Mouse (Mus musculus) cerebellum, postnatal 25 days (tissue): ENCODE measurements around the gene Zfp219.
A peak's percentile ranks its signal among the peaks of the same experiment; 100 is the strongest.

Source experiments
- DNase-seq, 2 experiments: peaks; one replicate each; pipeline ENCODE4 v3.0.0; 2021; ENCODE audit warnings: mixed read lengths in 2 of 2

Zfp219 gene

DNA sequence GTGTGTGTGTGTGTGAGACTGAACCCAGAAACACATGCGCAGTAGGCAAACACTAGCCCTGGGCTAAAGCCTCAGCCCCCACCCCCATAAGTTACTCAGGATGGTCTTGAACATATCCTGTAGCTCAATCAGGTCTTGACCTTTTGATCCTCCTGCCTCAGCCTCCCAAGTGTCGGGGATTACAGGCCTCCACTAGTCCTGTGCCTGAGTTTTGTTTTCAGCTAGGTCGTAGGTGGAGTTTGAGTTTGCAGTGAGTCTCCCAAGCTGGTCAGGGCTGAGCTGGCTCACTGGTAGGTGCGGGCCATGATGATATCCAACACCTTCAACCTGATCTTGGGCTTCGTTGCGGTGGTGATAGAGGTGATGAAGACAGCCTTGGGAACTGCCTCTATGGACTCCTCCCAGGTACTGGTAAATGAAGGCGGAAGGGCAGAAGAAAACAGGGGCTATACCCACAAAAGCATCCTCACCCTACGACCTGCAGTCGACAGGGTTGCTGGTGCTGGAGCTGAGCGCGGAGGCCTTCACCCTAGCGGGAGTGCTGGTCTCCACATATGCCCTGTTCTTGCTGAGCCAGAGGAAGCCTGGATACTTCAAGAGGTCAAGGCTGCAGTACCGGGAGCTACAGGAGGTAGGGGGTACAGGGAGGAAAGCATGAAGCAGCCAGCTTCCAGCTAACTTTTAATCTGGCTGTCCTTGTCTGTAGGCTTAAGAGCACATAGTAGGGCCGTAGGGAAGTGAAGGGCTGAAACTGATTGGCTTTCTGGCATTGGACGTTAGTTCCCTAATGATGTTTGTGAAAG is 2.1 kb downstream of the Zfp219 start:
- peak in 1 of 2 experiments; percentile 44 for DNase-seq

- peak in 1 of 2 experiments; percentile 21 for DNase-seq
Observed at GRCm38 (mm10) chr14:52017662-52018061, 2.9 kb downstream of the Zfp219 start.

DNA sequence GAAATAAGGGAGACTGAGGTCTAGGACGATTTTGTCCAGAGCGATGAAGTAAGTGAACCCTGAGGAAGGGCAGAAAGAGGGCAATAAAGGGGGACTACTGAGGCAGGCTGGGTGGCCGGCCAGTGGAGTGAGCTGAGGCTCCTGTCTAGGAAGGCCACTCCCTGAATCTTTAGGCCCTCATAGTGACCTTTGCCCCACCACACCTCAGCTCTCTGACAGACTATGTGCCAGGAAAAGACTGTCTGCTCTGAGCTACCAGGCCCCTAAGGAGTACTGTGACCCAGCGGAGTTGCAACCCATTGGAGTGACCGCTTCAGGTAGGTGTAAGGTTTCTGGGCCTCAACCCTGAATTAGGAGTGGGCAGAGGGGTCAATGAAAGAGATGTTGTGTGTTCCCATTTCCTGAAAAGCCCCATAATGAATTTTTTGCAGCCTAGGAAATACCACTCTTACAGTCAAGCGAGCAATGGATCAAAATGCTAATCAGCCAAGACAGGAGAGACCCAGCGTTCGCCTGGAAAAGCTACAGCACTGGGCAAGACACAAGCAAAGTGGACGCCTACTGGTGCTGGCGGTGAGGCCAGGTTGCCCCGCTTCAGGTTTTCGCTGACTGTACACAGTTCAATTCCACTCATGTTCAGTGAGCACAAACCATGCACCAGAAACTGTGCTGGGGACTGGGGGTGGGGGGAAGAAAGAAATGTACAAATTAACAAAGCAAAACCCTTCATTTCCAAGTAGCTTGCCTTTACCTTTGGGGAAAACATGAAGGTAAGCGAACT is 3.7 kb downstream of the Zfp219 start:
- DNase-seq, result peak in 1 of 2 experiments; percentile 47

GRCm38 (mm10) chr14:52015445-52016100 is 5.0 kb downstream of the Zfp219 start, which contains the start of gene Tmem253:
Gene Tmem253 (plus strand): TSS chr14:52015658.
- peak in 1 of 2 experiments; percentile 46 for DNase-seq

GRCm38 (mm10) chr14:52014761-52015311 is 5.7 kb downstream of the Zfp219 start:
- DNase-seq, result peak; percentile 73 to 81

GRCm38 (mm10) chr14:52014271-52014760 is 6.2 kb downstream of the Zfp219 start:
- DNase-seq, result peak in 1 of 2 experiments; percentile 67

- peak; percentile 75 to 81 for DNase-seq
Observed at GRCm38 (mm10) chr14:52013771-52014219, 6.7 kb downstream of the Zfp219 start.

GRCm38 (mm10) chr14:52013021-52013610 is 7.4 kb downstream of the Zfp219 start:
- no peak for DNase-seq

DNA sequence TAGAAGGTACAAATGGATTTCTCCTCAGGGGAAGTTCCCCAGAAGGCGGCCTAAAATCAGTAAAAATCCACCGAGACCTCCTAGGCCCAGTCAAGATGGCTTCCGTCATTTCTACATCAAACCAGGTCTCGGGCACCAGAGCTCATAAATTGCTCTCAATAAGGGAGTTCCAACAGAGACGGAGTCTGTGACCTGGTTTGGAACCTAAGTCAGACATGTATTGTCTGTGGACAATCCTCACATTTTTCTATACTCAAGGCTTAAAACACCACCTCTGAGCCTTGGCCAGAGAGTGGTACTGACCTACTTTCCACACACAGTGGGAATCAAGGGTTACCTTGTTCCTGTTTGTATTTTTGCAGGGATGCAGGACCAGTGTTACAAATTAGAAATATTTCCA is 8.0 kb downstream of the Zfp219 start:
- DNase-seq, result peak; percentile 37 to 64

DNA sequence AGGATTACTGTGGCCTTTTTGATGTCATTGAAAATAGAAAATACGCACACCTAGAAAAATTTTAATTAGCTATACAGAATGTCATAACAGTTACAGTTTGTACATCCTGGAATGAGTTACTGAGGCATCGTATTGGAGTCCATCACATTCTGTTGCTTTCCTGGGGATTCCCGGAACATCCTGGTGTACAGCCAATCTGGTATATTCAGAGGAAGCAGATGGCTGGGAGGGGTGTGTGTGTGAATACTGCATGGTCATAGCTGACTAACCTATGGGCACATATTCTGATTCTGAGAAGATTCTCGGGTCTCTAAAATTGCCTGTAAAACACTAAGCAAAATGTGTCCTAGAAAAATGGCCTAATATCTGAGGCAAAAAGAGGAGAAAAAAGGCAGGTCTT is 8.4 kb downstream of the Zfp219 start:
- peak; percentile 85 to 89 for DNase-seq

GRCm38 (mm10) chr14:52011683-52012082 is 8.8 kb downstream of the Zfp219 start:
- DNase-seq, result no peak

- DNase-seq, result peak; percentile 76 to 82
Observed at GRCm38 (mm10) chr14:52010446-52011111, 10.0 kb downstream of the Zfp219 start.

DNA sequence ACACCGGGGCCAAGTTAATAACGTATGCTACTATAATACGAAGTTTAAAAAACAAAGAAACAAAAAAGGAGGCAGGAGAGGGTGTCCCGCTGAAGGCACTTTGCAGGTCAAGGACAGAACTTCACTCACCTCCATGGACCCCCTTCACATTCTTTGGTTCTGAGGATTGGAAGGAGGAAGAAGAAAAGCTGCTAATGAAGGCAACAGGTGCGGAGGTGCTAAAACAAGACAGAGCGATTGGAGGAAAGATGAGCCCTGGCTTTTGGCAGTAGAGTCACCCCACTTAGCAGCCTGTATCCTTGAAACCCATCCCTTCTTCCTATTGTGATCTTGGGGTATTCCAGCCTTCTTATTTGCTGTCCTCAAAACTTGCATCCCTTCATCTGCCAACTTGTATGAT is 10.7 kb downstream of the Zfp219 start:
- DNase-seq, result no peak

DNA sequence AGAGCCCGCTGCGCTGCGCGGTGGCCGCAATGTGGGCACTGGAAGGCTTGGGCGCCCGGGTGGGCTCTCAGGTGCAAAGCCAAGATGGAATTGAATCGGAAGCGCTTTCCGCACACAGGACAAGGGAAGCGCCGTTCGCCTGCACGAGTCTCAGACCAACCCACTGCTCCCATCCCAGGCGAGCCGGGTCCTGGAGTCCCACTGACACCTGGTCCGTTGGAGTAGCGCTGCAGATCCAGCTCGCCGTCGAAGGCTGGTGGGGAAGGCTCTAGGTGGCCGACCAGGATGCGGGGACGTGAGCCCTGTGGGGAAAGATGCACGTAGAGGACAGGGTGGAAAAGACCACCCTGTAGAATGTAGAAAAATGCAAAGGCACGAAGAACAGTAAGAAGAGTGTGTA is 11.2 kb downstream of the Zfp219 start:
- DNase-seq, result no peak

- peak; percentile 96 for DNase-seq
Observed at GRCm38 (mm10) chr14:52008321-52009203, 12.0 kb downstream of the Zfp219 start.

DNA sequence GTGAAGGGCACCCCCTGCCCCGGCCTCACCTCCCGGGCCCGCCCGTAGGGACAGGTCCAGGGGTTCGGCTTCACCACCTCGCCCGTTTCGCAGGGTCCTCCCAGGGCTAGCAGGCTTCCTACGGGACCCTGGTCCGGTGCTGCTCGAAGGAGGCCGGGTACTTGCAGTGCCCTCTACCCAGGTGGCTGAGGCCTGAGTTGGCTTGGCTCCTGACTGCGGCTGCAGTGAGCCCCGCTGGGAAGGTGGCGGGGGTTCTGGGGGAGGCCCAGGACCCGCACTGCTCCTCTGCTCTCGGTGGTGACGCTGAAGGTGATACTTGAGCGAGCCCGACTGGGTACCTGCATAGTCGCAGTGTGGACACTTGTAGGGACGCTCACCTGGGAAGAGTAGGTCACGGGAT is 13.8 kb downstream of the Zfp219 start:
- no peak for DNase-seq

GRCm38 (mm10) chr14:52006241-52006640 is 14.3 kb downstream of the Zfp219 start:
- no peak for DNase-seq

DNA sequence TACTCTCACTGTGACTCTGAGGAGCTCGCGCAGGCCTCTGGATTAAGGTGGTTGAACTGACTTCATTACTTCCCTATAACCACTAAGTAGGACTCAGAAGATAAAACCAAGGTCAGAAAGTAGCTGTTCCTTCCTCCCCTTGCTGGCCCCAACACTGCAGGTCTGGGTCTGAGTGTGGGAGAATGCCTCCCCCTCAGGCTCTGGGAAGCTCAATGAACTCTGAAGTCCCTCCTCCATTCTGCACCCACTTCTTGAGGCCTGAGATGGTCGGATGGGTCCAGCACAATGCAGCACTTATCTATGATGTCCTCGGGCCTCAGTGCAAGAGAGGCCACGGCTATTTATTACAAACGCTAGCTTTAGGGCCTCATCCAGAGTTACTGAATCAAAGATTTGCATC is 14.9 kb downstream of the Zfp219 start:
- DNase-seq, result no peak

- no peak for DNase-seq
Observed at GRCm38 (mm10) chr14:52005141-52005540, 15.4 kb downstream of the Zfp219 start.

DNA sequence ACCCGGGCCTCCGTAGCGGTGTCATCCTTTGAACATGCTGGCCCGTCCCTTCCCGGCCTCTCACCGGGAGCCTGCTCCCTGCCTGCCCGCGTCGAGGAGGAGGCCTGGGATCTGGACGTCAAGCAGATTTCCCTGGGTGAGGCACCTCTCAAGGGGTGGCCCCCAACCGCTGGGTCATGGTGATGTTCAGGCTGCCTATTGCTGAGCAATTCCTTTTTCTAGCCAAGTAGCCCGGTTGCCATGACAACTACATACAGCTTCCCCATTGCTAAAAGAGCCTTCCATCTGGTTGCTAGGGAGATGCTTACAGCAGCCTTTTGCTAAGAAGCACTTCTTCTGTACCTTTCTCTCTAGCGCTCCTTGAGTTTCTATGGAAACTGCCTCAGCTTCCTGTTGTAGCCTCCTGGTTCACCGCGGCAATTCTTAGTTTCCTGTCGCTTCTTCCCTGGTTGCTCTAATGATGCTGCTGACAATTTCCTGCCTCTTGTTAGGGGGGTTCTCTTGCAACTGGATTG is 16.5 kb downstream of the Zfp219 start:
- DNase-seq, result peak; percentile 60 to 64
